Mouse (Mus musculus) CH12.LX (cell line): ENCODE measurements at regions not wholly inside any gene's neighbourhood (a gene's known extent, or its start where the extent isn't known, plus 50 kb on each side); places are given as distances from the start of the nearest gene placed in this dataset.

Source experiments
- BHLHE40 ChIP-seq: IDR thresholded peaks from 2 replicates; pipeline ENCODE4 v1.6.1; 2011; ENCODE audit warnings: mild to moderate bottlenecking, low read depth, low read length, improper control_type of control experiment
- CTCF ChIP-seq, 2 experiments: IDR thresholded peaks in 1 of 2; conservative IDR thresholded peaks in 1 of 2; 2 replicates each; pipeline ENCODE4 v1.5.1; 2011 to 2012; ENCODE audit warnings: low read depth in 2 of 2, low read length in 2 of 2, improper control_type of control experiment in 1 of 2, inconsistent platforms in 1 of 2, mild to moderate bottlenecking in 1 of 2, moderate library complexity in 1 of 2
- PAX5 ChIP-seq: IDR thresholded peaks from 2 replicates; pipeline ENCODE4 v1.6.1; 2012; ENCODE audit warnings: low read length, inconsistent platforms, mixed read lengths
- POLR2A ChIP-seq: IDR thresholded peaks from 2 replicates; pipeline ENCODE4 v1.6.1; 2011; ENCODE audit warnings: low read depth, mild to moderate bottlenecking, improper control_type of control experiment, low read length
- SMC3 ChIP-seq: IDR thresholded peaks from 2 replicates; pipeline ENCODE4 v1.6.1; 2011; ENCODE audit warnings: low read depth, low read length, improper control_type of control experiment
- USF1 ChIP-seq: IDR thresholded peaks from 2 replicates; pipeline ENCODE4 v1.6.1; 2014; ENCODE audit warnings: low read depth, mild to moderate bottlenecking, inconsistent platforms, low read length, improper control_type of control experiment
- USF2 ChIP-seq: conservative IDR thresholded peaks from 2 replicates; pipeline ENCODE4 v1.6.1; 2011; ENCODE audit warnings: low read depth, low read length, improper control_type of control experiment
- ZKSCAN1 ChIP-seq: IDR thresholded peaks from 2 replicates; pipeline ENCODE4 v1.6.1; 2012; ENCODE audit warnings: low read depth, inconsistent platforms, low read length, improper control_type of control experiment, borderline replicate concordance

- no peak for TF ChIP-seq BHLHE40
- TF ChIP-seq POLR2A, result no peak
- TF ChIP-seq USF1, result no peak
- TF ChIP-seq USF2, result no peak
- no peak for TF ChIP-seq SMC3
- no peak for TF ChIP-seq PAX5
- TF ChIP-seq ZKSCAN1, result no peak
- no peak for TF ChIP-seq CTCF (conservative IDR thresholded peaks at IDR 0.05 in 1 of 2, IDR thresholded peaks at IDR 0.05 in 1 of 2; ENCODE audit: low read depth in 2 of 2, low read length in 2 of 2)
Observed at GRCm38 (mm10) chr9:24899206-24899928, 125.3 kb upstream of the Tbx20 start.
